Mouse (Mus musculus): ENCODE data around the gene B4galt3.

The B4galt3 gene

DNA sequence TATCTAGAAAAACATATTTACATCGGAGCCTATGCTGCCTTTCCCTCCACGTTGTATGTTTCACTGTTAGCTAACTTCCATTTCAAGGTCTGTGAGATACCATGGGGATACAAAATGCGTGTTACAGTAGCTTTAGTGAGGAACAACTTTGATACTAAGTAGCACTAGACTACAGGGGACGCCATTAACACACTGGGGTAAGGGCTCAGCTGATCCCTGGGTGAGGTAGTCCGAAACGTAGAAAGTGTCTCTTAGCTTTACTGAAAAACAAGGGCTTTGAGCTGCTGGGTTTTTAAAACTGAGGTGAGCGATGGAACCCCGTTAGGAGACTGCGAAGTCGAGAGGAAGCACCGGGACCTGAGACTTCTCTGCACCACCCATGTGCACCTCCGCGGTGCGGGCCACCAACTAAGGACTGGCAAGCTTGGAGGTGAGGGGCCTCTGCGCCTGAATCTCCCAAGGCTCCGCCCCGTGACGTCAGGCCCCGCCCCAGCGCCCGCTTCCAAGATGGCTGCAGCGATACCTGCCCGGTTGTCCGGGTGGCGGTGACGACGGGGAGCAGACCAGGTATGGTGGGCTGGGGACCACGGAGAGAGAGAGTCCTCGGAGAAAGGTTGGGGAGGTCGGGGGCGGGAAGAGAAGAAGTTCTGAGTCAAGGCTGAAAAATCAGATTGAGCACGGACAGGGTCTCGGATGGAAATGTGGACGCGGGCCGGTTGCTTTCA is at the start of gene B4galt3:
B4galt3 (plus strand) TSS at position 481 of the 725 bp plus-strand sequence.
- peak; percentile 92 to 95 for DNase-seq (ENCODE audit: low spot score in 2 of 2)

DNA sequence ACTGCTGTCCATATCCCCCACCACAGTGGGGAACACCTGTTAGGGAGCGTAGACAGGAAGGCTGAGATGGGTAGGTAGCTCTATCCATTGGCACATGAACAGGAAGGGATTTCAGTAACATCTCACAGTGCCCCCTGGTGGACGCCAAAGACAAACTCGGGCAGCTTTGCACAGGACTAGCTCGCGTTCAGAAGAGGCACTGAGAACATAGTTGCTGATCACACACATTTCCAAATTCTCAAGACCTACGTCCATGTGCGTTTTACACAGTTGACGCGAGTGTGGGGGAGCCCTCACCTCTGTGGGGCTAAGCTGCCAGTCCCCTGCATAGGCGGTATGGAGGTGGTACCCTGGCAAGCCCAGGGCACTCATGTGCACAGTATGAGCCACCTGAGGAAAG is 49.3 kb upstream of the B4galt3 start:
- DNase-seq (ENCODE audit: low spot score in 2 of 2): peak; percentile 79 to 87

DNA sequence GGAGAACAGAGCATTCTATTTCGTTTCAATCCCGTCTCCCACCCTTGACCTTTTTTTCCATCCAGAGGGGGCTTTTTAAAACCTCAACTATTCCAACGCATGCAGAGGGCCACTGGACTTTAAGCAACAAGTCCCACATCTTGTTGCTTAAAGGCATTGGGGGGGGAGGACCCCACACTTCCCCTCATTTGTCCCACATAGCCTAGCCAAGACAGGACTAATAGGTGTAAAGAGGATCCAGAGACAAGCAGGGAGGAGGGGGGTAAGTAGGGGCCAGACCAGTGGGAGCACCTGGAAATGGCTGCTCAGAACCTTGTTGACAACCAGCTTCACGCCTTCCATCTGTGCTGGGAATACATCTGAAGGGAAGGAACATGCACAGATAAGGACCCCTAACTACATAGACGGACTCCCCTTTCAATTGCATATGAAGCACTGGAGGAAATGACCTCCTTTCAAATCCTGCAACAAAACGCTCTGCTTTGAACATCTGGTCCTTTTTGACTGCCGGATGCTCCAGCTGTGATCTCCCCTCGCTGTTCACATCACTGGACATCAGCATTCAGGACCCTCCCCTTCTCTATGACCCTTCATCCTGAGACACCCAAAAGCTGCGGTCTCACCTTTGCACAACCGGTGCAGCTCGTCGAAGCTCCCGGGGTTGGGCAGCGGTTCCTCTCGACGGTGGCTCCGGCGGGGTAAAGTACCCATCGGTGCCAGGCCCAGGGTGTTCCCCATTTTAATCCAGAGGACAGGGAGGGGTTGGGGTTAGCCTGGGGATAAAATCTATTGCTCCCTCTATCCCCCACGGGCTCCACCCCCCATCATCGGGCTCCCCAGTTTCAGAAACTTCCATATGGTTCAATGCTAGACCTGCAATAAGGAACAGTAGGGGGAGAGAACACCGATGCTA is 48.6 kb upstream of the B4galt3 start:
- peak in 1 of 2 experiments; percentile 15 for DNase-seq (ENCODE audit: low spot score in 2 of 2)

DNA sequence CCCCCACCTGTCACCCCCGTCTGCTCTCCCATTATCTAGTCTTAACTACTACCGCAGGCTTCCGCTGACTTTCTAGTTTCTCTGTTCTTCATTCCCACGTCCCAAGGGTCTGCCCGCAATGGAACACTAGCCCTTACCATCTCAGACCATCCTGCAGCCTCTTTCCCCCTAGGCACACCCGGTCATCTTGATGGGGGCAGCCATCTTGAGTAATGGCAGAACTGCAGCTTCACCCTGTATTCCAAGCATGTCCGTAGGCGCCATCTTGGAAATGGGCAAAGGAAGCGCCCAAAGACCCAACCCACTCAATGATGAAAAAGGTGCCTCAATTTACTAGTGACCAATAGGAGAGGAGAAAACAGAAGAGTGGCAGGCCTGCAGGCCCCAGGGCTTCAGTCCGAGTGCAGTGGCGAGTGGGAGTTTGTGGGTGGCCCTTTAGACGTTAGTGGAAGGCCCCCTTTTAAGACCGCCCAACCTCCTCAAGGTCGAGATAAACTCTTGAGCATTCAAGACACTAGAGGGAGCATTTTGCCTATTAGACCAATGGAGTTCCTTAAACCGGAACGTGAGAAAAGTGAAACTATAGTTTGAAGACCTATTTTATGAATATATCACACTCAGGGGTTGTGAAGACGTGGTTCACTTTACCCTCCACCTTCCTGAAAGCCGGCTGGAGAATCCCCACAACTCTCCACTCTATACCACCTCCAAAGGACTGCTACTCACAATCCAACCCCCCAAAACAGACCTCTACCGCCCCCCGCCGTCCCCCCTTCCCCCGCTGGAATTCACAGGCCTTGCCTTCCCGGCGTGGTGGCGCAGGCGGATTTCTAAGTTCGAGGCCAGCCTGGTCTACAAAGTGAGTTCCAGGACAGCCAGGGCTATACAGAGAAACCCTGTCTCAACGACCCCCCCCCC is 47.6 kb upstream of the B4galt3 start, which contains the start of gene Tomm40l:
Tomm40l (minus strand) TSS at position 277 of the 918 bp plus-strand sequence.
- peak; percentile 63 to 86 for DNase-seq (ENCODE audit: low spot score in 2 of 2)

DNA sequence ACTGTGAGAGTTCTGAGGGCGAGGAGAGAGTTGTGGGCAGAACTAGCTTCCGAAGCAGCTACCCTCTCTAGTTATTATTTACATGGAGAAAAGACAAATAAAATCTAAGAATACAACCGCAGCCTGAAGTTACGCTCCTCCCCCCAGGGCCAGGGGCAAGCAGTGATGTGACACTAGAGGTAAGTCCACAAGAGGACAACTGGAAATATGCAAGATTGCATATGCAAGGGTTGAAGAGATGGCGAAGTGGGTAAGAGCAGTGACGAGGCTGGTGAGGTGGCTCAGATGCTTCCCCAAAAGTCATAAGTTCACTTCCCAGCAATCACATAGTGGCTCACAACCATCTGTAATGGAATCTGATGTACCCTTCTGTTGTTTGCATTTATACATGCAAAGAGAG is 47.0 kb upstream of the B4galt3 start:
- no peak for DNase-seq (ENCODE audit: low spot score in 2 of 2)

DNA sequence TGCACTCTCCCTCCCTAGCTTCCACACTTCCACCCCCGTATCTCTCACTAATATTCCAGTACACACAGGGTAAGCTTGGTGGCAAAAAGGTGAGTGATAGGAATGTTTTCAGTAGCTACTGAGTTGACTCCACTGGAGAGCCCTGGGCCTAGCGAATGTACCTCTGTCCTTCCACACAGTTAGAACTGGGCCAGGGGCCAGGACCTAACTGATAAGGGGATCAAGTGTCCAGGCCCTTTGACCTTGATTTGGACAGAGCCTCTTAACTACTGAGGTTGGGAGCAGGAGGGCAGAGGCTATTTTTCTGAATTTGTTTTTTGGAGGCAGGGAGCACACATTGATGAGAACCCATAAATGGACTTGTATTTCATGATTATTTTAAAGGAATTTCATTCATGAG is 46.3 kb upstream of the B4galt3 start:
- no peak for DNase-seq (ENCODE audit: low spot score in 2 of 2)

DNA sequence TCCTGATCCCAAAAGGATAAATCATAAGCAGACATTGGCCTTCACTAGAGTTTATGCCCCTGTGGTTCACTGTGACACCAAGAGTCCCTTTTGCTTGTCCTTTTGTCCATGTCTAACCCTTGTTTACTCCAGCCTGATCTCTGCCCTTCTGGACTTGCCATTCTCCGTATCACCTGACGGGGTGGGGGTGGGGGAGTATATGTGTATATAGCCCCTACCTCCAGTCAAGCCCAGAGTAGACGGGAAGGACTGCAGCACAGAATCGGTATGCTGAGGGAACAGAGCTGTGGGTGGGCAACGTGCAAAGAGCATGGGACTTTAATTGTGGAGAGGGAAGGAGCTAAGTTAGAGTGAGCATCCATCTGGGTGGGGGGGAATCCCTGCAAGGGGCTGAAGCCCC is 45.3 kb upstream of the B4galt3 start, which contains the start of gene Apoa2:
Apoa2 (plus strand) TSS at position 198 of the 400 bp plus-strand sequence.
- no peak for DNase-seq (ENCODE audit: low spot score in 2 of 2)

DNA sequence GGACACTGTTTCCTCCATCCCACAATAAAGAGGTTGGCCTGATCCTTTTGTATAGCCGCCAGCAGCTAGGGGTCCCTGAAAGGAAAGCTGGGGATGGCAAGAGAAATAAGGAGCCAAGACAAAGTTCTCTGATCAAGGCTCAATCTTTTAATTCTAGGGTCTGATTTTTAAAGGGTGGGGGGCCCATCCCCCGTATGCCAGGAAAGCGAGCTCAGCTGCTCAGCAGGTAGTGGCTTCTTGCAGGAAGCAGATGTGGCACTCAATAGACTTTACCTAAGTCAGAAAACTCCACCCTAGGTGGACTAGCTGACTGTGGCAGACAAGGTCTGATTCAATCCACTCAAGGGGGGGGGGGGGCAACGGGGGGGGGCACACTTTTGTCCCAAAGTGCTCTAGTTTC is 43.3 kb upstream of the B4galt3 start:
- no peak for DNase-seq (ENCODE audit: low spot score in 2 of 2)

DNA sequence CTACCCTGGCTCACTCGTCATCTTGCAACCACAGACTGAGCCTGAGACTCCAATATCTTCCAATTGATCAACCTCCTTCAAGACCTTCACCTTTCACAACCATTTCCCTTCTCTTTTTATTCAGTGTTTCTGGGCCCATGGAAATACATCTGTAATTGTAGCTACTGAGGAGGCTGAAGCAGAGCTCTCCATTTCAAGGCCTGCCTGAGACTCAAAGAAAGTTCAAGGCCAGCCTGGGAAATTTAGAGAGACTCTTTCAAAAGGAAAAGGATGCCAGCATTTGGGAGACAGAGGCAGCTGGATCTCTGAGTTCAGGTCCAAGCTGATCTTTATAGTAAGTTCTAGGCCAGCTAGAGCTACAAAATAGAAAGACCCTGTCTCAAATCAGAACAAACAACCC is 42.2 kb upstream of the B4galt3 start:
- no peak for DNase-seq (ENCODE audit: low spot score in 2 of 2)

DNA sequence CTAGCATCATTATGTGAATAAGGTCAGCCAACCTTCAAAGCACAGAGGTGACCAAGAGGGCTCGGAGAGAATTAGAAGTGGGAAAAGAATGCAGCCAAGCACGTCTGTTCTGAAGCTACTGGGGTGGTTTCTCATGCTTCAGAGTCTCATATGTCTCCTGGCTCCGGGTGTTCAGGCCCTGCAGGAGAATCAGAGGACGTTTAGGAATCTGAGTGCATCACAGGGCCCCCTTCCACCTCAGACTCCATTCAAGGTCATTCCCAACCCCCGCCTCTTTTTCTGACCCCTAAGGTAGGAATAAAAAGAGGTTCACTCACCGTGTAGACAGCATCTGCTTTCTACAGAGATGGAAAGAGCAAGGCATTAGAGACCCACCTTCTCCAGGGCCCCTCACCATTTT is 40.4 kb upstream of the B4galt3 start:
- DNase-seq (ENCODE audit: low spot score in 2 of 2): no peak

DNA sequence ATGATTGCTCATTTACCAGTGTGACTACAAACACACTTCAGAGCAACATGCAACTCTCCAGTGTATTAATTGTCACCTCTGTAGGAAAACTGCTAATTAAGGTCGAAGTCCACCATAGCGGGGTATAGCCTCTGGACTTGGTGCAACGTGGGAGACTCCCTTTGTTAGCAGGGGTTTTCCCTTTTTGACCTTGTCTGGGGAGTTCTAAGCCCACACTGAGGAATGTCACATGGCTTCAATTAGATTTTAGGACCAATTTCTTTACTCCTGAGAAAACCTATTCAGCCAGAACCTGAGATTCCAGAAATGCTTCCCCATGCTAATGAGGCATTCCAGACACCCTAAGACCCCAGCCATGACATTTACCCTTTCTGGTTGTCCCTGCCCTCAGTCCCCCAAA is 39.9 kb upstream of the B4galt3 start:
- DNase-seq (ENCODE audit: low spot score in 2 of 2): no peak

DNA sequence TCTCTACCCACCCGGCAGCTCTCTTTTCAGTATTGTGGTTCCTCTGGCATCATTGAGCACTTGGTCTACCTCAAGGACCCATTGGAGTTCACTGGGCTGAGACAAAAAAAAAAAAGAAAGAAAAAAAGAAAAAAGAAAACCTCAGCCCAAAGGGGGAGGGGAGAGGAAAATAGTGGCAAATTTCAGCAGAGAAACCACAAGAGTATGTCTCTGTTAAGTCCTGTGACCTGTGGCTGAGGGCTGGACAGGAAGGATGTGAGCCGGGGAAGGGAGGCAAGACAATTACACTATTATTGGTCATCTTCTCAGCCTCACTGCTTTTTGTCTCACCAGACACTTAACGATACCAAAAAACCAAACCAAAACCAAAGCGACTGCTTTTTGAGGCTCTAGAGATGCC is 38.3 kb upstream of the B4galt3 start:
- DNase-seq (ENCODE audit: low spot score in 2 of 2): no peak

DNA sequence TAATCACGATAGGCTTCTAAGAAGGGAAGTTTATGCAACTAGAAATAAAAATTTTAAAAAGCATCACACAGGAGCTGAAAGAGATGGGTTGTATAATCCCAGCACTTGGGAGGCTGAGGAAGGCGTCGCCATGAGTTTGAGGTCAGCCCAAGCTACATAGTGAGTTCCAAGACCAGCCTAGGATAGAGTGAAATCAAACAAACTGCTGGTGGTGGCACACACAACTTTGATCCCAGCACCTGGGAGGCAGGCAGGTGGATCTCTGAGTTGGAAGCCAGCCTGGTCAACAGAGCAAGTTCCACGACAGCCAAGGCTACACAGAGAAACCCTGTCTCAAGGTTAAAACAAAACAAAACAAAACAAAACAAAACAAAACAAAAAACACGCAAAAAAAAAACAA is 37.8 kb upstream of the B4galt3 start:
- no peak for DNase-seq (ENCODE audit: low spot score in 2 of 2)

DNA sequence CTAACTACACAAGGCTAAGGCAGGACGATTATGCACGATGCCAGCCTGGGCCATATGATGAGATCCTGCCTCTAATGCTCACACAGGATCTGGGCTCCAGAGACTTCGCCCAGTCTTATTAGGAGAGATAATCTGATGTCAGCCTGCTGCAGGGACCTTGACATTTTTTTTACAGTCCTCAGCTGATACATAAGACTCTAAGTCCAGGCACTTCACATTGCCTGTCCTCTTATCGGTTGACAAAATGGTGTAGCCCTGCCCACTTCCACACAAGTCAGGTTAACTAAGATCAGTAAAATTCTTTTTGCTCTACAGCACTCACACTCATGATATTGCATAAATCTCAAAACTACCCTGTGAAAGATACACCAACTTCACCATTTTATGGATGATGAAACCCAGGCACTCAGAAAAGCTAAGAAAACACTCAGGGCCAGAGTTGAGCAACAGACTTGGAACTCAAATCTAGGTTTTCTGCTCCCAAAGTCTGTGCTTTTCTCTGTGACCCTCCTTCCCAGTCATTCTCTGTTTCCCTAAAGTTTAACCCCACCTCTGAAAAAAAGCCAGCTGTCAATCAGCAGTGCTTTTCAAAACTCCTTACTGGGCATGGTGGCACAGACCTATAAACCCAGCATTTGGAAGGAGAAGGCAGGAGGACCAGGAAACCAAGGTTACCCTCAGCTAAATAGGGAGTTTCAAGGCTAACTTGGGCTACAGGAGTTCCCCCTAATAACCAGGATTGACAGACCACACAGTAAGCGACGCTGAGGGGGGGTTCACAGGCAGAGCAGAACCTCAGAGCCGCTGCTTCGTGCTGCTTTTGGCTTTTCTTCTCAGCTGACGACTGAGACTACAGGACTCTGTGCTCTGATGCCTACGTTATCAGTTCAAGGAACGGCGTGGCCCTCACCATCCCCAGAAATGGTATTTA is 37.1 kb upstream of the B4galt3 start:
- DNase-seq (ENCODE audit: low spot score in 2 of 2): no peak

DNA sequence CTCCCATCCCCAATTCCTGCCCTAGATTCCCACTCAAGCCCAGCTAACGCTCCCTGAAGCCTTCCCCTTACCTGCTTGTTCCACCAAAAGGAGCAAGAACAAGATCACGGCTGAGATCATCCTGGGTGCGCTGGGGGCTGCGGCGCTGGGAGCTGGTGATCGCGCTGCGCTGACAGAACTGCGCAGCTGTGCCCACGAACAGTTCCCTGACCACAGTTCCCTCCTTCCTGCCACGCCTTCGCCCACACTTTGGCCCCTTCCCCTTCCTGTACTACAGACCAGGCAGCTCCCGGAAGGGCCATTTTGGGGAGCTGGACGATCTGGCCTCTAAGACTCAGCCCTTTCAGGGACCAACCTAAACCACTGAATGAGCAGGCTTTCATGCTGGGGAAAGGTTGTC is 36.0 kb upstream of the B4galt3 start, which contains the start of gene Fcer1g:
Fcer1g (minus strand) TSS at position 240 of the 400 bp plus-strand sequence.
- no peak for DNase-seq (ENCODE audit: low spot score in 2 of 2)

DNA sequence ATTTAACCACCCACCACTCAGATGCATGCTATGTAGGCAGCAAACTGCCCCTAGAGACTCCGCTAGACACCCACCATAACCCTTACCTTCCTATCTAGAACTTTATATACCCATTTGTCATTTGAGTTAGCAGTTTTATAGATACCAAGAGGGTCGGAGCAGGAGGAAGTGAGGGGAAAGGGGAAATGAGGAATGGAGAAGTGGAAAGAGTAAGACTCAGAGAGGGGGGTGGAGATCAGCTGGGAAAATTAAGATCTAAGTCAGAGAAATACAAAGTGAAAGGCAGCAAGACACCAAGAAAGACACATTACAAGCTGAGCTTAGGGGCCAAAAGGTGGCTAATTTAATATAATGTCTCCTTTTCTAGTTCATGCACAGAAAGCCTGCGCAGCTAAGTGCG is 35.6 kb upstream of the B4galt3 start:
- no peak for DNase-seq (ENCODE audit: low spot score in 2 of 2)

DNA sequence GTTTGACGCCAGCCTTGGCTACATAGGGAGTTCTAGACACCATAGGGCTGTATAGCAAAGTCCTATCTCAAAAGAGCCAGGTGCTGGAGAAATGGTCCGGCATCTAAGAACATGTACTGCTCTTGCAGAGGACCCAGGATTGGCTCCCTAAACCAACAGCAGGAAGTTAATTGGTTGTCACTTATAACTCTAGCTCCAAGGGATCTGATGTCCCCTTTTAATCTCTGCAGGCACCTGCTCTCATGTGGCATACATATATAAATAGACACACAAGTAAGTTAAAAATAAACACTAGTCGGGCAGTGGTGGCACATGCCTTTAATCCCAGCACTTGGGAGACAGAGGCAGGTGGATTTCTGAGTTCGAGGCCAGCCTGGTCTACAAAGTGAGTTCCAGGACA is 34.3 kb upstream of the B4galt3 start:
- DNase-seq (ENCODE audit: low spot score in 2 of 2): no peak

DNA sequence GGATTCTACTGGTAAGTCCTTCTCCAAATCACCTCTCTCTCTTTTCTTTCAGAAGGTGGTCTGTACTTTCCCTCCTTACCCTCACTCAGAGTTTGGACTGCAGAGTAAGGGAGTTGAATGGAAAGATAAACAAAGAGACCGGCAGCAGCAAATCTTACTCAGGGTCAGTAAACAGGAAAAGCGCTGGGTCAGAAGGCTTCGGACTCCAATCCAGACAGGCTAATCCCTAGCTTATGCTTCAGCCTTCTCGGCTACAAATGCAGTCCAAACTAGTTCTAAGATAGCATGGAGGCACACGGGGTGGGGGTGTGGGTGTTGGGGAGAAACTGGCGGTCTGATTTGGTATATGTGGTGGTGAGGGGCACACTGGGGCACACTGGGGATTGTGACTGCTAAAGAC is 32.7 kb upstream of the B4galt3 start:
- no peak for DNase-seq (ENCODE audit: low spot score in 2 of 2)

DNA sequence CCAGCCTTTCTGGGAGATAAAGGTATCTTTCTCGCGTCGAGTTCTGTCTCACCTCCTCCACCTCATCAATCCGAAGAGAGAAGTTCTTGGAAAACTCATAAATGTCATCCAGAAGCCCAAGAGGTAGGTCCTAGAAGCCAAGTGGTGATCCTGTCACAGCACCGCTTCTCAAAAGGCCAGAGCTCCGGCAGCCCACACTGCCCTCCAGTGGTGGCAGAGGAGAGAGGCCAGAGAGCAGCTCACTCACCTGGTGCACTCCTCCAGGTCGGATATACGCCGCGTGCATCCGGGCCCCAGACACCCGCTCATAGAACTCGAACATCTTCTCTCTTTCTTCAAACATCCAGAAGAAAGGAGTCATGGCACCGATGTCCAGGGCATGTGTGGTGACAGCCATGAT is 31.7 kb upstream of the B4galt3 start:
- peak in 1 of 2 experiments; percentile 55 for DNase-seq (ENCODE audit: low spot score in 2 of 2)

DNA sequence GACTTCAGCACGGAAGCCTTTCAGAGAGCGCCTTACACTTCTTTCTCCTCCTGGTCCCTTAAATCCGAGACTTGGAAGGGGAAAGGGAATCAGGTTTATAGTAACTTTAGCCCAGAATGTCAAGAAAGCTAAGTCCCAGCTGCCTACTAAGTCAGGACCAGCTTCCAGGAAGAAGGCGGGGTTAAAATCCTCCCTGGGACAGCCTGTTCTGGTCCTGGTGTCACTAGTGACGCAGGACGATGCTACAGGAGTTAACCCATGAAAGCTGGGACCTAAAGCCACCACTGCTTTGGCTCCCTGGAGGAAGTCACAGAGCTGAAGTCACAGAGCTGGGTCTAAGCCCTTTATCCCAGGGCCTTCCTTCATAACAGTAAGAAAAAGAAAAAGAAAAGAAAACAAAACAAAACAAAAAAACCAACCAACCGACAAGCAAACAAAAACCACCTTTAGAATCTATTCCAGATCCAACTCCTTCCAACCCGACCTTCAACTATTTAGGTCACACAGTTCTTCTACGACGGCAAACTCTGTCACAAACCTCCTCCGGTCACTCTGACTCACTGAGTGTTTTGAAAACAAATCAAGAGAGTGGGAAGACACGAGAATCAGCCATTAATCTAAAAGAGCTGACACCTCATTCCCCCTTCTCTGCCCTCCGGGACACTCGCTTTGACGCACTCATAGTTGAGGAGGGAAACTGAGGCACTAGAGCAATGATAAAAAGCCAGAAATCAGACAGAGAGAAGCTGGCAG is 30.0 kb upstream of the B4galt3 start:
- no peak for DNase-seq (ENCODE audit: low spot score in 2 of 2)
